Mouse (Mus musculus): Measurements from ENCODE around the gene Csrp2. TPM values are rescaled to one million over a fixed set of nuclear protein-coding genes. Genes with fewer than 3 reads are reported as not detected.

Gene Csrp2
- polyA plus RNA-seq, 1 experiment from 2014 or later: 169 TPM

DNA sequence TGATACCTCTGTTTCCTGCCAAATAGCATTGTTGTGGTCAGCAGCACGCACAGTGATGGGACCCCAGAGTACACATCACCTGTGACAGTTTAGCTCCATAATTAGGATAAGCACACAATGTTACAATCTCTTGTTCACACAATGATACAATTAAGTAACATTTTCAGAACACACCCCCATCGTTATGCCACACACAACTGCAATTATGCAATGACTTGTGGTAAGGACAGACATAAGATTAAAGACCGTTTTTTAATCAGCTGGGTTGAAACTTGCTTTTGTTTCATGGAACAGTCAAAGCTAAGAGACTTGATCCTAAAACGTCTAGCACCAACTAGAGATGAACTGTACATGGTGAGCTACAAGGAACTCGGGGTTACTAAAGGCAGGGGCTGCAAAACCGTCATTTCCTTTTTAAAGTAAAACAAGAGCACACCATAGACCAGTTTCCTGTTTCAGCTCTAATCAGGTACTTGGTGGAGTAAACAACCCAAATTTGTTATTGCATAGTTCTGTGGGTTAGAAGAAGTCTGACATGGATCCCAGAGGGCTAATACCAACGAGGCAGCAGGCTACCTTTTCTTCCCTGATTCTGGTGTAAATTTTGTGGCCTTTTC is 28.8 kb upstream of the Csrp2 start:
- H3K9ac ChIP-seq (ENCODE audit: low read depth, low read length): no peak overlapping the region
- no peaks in the 10 kb centered on the region for H3K27me3 ChIP-seq (replicated peaks; ENCODE audit: control insufficient read depth, insufficient read depth, low read length)
- no peaks in the 10 kb centered on the region for H3K4me1 ChIP-seq (ENCODE audit: control insufficient read depth, insufficient read depth, low read length)
- no peak for ATAC-seq (ENCODE audit: low read depth)
- H3K4me3 ChIP-seq (ENCODE audit: low read depth, low read length): no peak overlapping the region
- 58% methylated on average over 7 of the region's 7 CpGs for WGBS
- peaks cover 4% of the 10 kb centered on the region; the same call in 1 of the 2 replicates for H3K9me3 ChIP-seq (ENCODE audit: control insufficient read depth, low read length)
- H3K4me2 ChIP-seq (ENCODE audit: low read depth, low read length): no peak overlapping the region
- no peak overlapping the region for H3K27ac ChIP-seq (replicated peaks; ENCODE audit: low read depth, low read length)
- no peak for DNase-seq (ENCODE audit: low spot score)
- no peaks in the 10 kb centered on the region for H3K36me3 ChIP-seq (ENCODE audit: control insufficient read depth, insufficient read depth, low read length)

- peak; percentile 84 for ATAC-seq (ENCODE audit: low read depth)
- Histone ChIP-seq H3K4me2 (ENCODE audit: low read depth, low read length) (no peak overlapping the region), H3K27me3 (replicated peaks; ENCODE audit: control insufficient read depth, insufficient read depth, low read length) (no peaks in the 10 kb centered on the region), H3K27ac (replicated peaks; ENCODE audit: low read depth, low read length) (no peak overlapping the region), H3K9me3 (ENCODE audit: control insufficient read depth, low read length) (no peaks in the 10 kb centered on the region), H3K4me1 (ENCODE audit: control insufficient read depth, insufficient read depth, low read length) (no peaks in the 10 kb centered on the region), H3K36me3 (ENCODE audit: control insufficient read depth, insufficient read depth, low read length) (no peaks in the 10 kb centered on the region), H3K4me3 (ENCODE audit: low read depth, low read length) (no peak overlapping the region), H3K9ac (ENCODE audit: low read depth, low read length) (no peak overlapping the region)
- peak; percentile 93 for DNase-seq (ENCODE audit: low spot score)
- WGBS: 40% methylated on average over 13 of the region's 13 CpGs
Observed at GRCm38 (mm10) chr10:110899744-110900501, 19.7 kb upstream of the Csrp2 start.

- WGBS: 97% methylated on average over 3 of the region's 3 CpGs
- ATAC-seq (ENCODE audit: low read depth) (no peak), DNase-seq (ENCODE audit: low spot score) (no peak)
- H3K27me3 ChIP-seq (replicated peaks; ENCODE audit: control insufficient read depth, insufficient read depth, low read length): no peaks in the 10 kb centered on the region
- H3K36me3 ChIP-seq (ENCODE audit: control insufficient read depth, insufficient read depth, low read length): no peaks in the 10 kb centered on the region
- no peak overlapping the region for H3K4me3 ChIP-seq (ENCODE audit: low read depth, low read length)
- H3K9me3 ChIP-seq (ENCODE audit: control insufficient read depth, low read length): no peaks in the 10 kb centered on the region
- H3K9ac ChIP-seq (ENCODE audit: low read depth, low read length): no peak overlapping the region
- no peak overlapping the region for H3K4me2 ChIP-seq (ENCODE audit: low read depth, low read length)
- no peaks in the 10 kb centered on the region for H3K4me1 ChIP-seq (ENCODE audit: control insufficient read depth, insufficient read depth, low read length)
- H3K27ac ChIP-seq (replicated peaks; ENCODE audit: low read depth, low read length): no peak overlapping the region
Observed at GRCm38 (mm10) chr10:110903862-110904261, 15.7 kb upstream of the Csrp2 start.

DNA sequence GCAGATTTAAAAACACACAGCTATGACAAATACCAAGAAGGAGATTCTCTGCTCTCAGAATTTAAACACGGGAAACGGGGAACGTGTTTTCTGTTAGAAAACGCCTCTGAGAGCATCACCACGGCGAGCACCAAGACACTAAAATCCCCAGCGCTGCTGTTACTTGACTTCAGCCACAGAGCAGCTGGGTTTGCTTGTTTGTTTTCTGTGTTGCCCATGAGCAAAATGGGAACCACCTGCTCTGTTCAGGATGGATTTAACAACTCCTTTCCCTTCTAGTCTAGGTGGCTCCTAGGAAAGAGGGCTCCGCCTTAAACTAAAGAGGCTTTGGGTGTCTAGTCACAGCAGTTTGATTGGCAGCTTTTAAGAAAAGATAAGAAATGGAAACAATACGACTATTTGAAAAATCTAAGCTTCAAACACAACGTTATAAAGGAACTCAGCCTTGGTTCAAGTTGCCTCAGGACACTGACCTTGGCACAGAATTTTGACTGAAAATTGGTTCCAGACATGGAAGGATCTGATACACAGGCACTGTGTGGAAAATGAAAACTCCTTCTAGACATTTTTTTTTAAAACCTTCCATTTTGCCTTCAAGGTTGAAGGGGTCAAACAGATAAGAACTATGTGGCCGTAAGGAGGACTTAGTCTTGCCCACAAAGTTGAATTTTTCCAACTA is 2.8 kb upstream of the Csrp2 start:
- Histone ChIP-seq H3K9ac (ENCODE audit: low read depth, low read length) (no peak overlapping the region), H3K27me3 (replicated peaks; ENCODE audit: control insufficient read depth, insufficient read depth, low read length) (no peaks in the 10 kb centered on the region), H3K4me2 (ENCODE audit: low read depth, low read length) (peak overlapping the region; percentile 17; the same call in 1 of the 2 replicates), H3K27ac (replicated peaks; ENCODE audit: low read depth, low read length) (no peak overlapping the region; the same call in 1 of the 2 replicates), H3K4me3 (ENCODE audit: low read depth, low read length) (no peak overlapping the region), H3K4me1 (ENCODE audit: control insufficient read depth, insufficient read depth, low read length) (peaks cover 20% of the 10 kb centered on the region), H3K9me3 (ENCODE audit: control insufficient read depth, low read length) (no peaks in the 10 kb centered on the region), H3K36me3 (ENCODE audit: control insufficient read depth, insufficient read depth, low read length) (no peaks in the 10 kb centered on the region)
- ATAC-seq (ENCODE audit: low read depth) (no peak), DNase-seq (ENCODE audit: low spot score) (no peak)
- 36% methylated on average over 11 of the region's 11 CpGs for WGBS

DNA sequence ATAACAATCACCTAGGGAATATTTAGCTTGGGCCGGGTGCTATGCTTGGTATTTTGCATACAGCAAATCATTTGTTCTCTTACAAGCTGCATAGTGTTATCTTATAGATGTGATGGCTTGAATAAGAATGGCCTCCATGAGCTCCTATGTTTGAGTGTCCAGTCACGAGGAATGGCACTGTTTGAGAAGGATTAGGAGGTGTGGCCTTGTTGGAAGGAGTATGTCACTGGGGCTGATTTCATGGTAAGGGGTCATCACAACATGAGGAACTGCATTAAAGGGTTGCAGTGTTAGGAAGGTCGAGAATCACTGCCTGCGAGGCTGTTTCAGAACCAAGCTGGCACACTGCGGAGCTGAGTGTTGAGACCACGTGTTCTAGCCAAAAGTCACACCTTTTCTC is 2.1 kb upstream of the Csrp2 start:
- peaks cover 27% of the 10 kb centered on the region for H3K4me1 ChIP-seq (ENCODE audit: control insufficient read depth, insufficient read depth, low read length)
- H3K4me2 ChIP-seq (ENCODE audit: low read depth, low read length): no peak overlapping the region
- DNase-seq (ENCODE audit: low spot score) (no peak), ATAC-seq (ENCODE audit: low read depth) (no peak)
- no peak overlapping the region for H3K9ac ChIP-seq (ENCODE audit: low read depth, low read length)
- 87% methylated on average over 6 of the region's 6 CpGs for WGBS
- H3K4me3 ChIP-seq (ENCODE audit: low read depth, low read length): no peak overlapping the region
- H3K27me3 ChIP-seq (replicated peaks; ENCODE audit: control insufficient read depth, insufficient read depth, low read length): no peaks in the 10 kb centered on the region
- H3K36me3 ChIP-seq (ENCODE audit: control insufficient read depth, insufficient read depth, low read length): no peaks in the 10 kb centered on the region
- no peaks in the 10 kb centered on the region for H3K9me3 ChIP-seq (ENCODE audit: control insufficient read depth, low read length)
- H3K27ac ChIP-seq (replicated peaks; ENCODE audit: low read depth, low read length): no peak overlapping the region

DNA sequence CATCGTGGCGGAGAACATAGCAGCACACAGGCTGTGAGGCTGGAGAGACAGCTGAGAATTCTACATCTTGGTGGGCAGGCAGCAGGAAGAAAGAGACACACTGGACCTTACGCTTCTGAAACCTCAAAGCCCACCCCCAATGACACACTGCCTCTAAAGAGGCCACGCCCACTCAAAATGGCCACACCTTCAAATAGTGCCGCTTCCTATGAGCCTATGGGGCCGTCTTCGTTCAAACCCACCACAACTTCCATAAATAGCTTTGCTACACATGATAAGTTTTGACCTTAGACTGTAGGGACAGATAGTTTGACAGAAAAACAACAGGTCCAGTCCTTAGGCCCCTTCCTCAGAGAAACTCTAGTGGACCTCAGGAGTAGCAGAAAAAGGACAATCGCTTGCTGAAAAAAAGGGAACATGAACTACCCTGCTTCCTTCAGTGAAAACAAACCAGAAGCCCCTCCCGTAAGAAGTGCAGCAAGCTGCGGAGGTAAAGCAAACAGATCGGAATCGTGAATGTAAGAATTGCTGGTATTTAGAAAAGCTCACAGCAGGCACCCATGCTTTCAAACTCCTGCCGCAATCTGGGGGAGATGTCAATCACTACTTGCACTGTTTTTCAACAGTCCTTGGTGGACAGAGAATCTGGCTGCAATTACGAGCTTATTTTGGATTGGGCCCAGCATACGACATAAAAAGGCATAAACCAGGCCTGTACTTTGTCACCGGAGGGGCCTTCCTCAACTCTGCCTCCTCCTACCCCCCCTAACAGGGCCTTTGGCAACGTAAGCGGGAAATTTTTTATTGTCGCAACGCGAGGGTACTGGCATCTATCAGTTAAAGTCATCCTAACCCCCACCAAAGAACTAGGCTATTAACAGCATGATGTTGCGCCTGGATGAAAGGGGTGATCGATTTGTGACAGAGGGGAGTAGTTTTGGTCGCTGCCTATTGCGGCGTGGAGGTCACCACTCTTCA is 886 bp upstream of the Csrp2 start:
- Histone ChIP-seq H3K9ac (ENCODE audit: low read depth, low read length) (peak overlapping the region; percentile 84), H3K4me3 (ENCODE audit: low read depth, low read length) (peak overlapping the region; percentile 67), H3K4me2 (ENCODE audit: low read depth, low read length) (peak overlapping the region; percentile 91), H3K27ac (replicated peaks; ENCODE audit: low read depth, low read length) (peak overlapping the region; percentile 95), H3K27me3 (replicated peaks; ENCODE audit: control insufficient read depth, insufficient read depth, low read length) (no peaks in the 10 kb centered on the region), H3K9me3 (ENCODE audit: control insufficient read depth, low read length) (no peaks in the 10 kb centered on the region), H3K4me1 (ENCODE audit: control insufficient read depth, insufficient read depth, low read length) (peaks cover 35% of the 10 kb centered on the region), H3K36me3 (ENCODE audit: control insufficient read depth, insufficient read depth, low read length) (no peaks in the 10 kb centered on the region)
- 16% methylated on average over 26 of the region's 26 CpGs for WGBS
- 0 out of 2 replicates have a peak, but pooled peaks have one; percentile 5 for ATAC-seq (ENCODE audit: low read depth)
- DNase-seq (ENCODE audit: low spot score): peak; percentile 84

DNA sequence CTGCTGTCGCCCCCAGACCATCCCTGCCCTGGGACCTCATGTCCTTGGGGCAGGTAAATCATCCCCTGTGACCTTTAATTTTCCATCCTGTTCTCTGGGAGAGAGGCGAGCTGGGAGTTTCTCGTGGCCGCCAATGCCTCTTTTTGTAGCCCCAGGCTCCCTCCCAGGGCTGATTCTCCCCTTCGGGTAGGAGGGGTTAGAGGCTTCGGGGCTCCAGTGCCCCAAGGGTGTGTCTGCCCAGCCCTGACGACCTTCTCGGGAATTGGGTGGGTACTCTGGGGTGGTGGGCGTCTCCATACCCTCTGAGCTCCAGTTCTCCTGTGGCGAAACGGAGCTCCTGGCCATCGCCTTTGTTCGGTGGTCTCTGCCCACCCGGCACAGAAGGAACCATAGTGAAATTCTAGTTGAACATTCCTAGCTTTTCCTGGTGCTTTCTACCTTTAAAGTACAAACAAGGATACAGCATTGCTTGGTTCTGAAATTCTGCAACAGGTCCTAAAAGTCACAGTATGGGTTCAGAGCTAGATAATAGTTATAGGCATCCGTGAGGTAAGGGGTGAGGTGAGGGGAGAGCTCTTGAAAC is 870 bp downstream of the Csrp2 start:
- H3K9ac ChIP-seq (ENCODE audit: low read depth, low read length): peak overlapping the region; percentile 84
- H3K4me1 ChIP-seq (ENCODE audit: control insufficient read depth, insufficient read depth, low read length): peaks cover 38% of the 10 kb centered on the region
- 1% methylated on average over 15 of the region's 15 CpGs for WGBS
- peak overlapping the region; percentile 67 for H3K4me3 ChIP-seq (ENCODE audit: low read depth, low read length)
- no peaks in the 10 kb centered on the region for H3K9me3 ChIP-seq (ENCODE audit: control insufficient read depth, low read length)
- H3K36me3 ChIP-seq (ENCODE audit: control insufficient read depth, insufficient read depth, low read length): no peaks in the 10 kb centered on the region
- DNase-seq (ENCODE audit: low spot score) (no peak), ATAC-seq (ENCODE audit: low read depth) (peak; percentile 23; the same call in 1 of the 2 replicates)
- peak overlapping the region; percentile 91 for H3K4me2 ChIP-seq (ENCODE audit: low read depth, low read length)
- H3K27me3 ChIP-seq (replicated peaks; ENCODE audit: control insufficient read depth, insufficient read depth, low read length): no peaks in the 10 kb centered on the region
- H3K27ac ChIP-seq (replicated peaks; ENCODE audit: low read depth, low read length): peak overlapping the region; percentile 95
